Mouse (Mus musculus) mouse embryonic stem cell (cell line): ENCODE results near the gene Cdhr1.

Experiments
- in situ Hi-C, 2 experiments: fragments of 300-500 bp; cut with MboI; formaldehyde crosslinking; loops; 1 replicate in 1 of 2; 3 replicates in 1 of 2; pipeline ENCODE4 v1.14.3; 2019 to 2020; ENCODE audit warnings: low sequenced_read_pairs in 2 of 2, low pct_unique_long_range_greater_than_20kb in 1 of 2, mixed read lengths in 1 of 2; ENCODE audit not compliant: unreplicated experiment in 1 of 2

Gene Cdhr1

GRCm38 (mm10) chr14:37095556-37095955 lies 2.6 kb downstream of the Cdhr1 start:
- in situ Hi-C loops, result no loop called here

GRCm38 (mm10) chr14:37094436-37094835 lies 3.7 kb downstream of the Cdhr1 start:
- in situ Hi-C loops, result no loop called here

GRCm38 (mm10) chr14:37083755-37084154 lies 14.4 kb downstream of the Cdhr1 start:
- in situ Hi-C loops, result no loop called here

- in situ Hi-C loops, result no loop called here
Observed at GRCm38 (mm10) chr14:37080724-37081123, 17.4 kb downstream of the Cdhr1 start.

GRCm38 (mm10) chr14:37068516-37068915 lies 29.6 kb downstream of the Cdhr1 start:
- in situ Hi-C loops, result no loop called here

- in situ Hi-C loops, result no loop called here
Observed at GRCm38 (mm10) chr14:37067629-37068028, 30.5 kb downstream of the Cdhr1 start, which contains the start of gene Lrit2. Gene Lrit2, plus strand, starts transcription at chr14:37067929.

- in situ Hi-C loops, result no loop called here
Observed at GRCm38 (mm10) chr14:37066636-37067035, 31.5 kb downstream of the Cdhr1 start.

GRCm38 (mm10) chr14:37064849-37065248 lies 33.3 kb downstream of the Cdhr1 start:
- in situ Hi-C loops, result no loop called here

GRCm38 (mm10) chr14:37048914-37049410 lies 49.2 kb downstream of the Cdhr1 start, which contains the start of gene Rgr:
Gene Rgr, minus strand, starts transcription at chr14:37048964.
- in situ Hi-C loops, result loop anchor here in 1 of 2 experiments (25.0 kb wide), 1 partner anchor 187 kb away; no protein-coding TSS in a partner anchor

- in situ Hi-C loops, result loop anchor here (10.0 to 25.0 kb wide), 2 partner anchors 170 to 172 kb away; no protein-coding TSS in a partner anchor
Observed at GRCm38 (mm10) chr14:37034432-37034831, 63.7 kb downstream of the Cdhr1 start.

GRCm38 (mm10) chr14:37033241-37033640 lies 64.9 kb downstream of the Cdhr1 start:
- in situ Hi-C loops, result loop anchor here (10.0 to 25.0 kb wide), 2 partner anchors 168 to 171 kb away; no protein-coding TSS in a partner anchor

GRCm38 (mm10) chr14:37032481-37033104 lies 65.6 kb downstream of the Cdhr1 start:
- in situ Hi-C loops, result loop anchor here (10.0 to 25.0 kb wide), 2 partner anchors 168 to 170 kb away; no protein-coding TSS in a partner anchor

GRCm38 (mm10) chr14:37028555-37028954 lies 69.6 kb downstream of the Cdhr1 start:
- in situ Hi-C loops, result loop anchor here in 1 of 2 experiments (25.0 kb wide), 1 partner anchor 166 kb away; no protein-coding TSS in a partner anchor

- in situ Hi-C loops, result loop anchor here in 1 of 2 experiments (25.0 kb wide), 1 partner anchor 166 kb away; no protein-coding TSS in a partner anchor
Observed at GRCm38 (mm10) chr14:37027951-37028350, 70.2 kb downstream of the Cdhr1 start.
